Mouse (Mus musculus) spleen, embryonic (tissue): ENCODE results near the gene C1qtnf7.

Experiments
- CTCF ChIA-PET: fragments of 350-600 bp; sonication (Branson Sonifier 250); formaldehyde crosslinking; loops from one replicate; lab custom pipeline; 2022; lab: Charles Lee

The C1qtnf7 gene

GRCm38 (mm10) chr5:43539871-43540270 lies 24.5 kb downstream of the C1qtnf7 start:
- CTCF ChIA-PET, result no interaction called here

- CTCF ChIA-PET, result no interaction called here
Measured at GRCm38 (mm10) chr5:43541492-43541891, 26.2 kb downstream of the C1qtnf7 start.

DNA sequence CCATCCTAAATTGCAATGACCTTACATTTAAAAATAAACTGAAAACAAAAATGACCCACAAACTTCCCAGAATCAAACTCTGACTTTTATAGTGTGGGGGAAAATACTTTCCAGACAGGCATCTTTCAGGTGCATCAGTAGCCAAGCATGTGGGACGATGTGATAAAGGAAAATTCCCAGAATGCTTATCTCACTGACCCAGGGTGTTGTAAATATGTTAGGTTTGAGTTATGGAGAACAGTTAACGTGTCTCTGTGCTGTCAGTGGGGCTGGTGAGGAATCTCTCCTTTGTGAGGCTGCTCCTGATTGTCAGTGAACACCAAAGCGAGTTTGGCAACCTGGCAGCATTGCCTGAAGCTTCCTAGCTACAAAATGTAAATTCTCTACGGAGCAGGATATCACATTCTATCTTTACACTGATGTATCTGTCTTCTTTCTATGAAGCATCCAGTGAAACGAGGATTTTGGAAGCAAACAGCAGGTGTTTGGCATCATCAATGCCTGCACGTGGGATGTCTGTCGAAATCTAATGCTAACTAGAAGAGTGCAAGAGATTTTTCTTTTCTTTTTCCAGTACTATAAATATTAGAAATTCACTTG lies 27.0 kb downstream of the C1qtnf7 start:
- CTCF ChIA-PET, result no interaction called here

- CTCF ChIA-PET, result no interaction called here
Measured at GRCm38 (mm10) chr5:43549951-43550350, 34.6 kb downstream of the C1qtnf7 start.

- CTCF ChIA-PET, result no interaction called here
Measured at GRCm38 (mm10) chr5:43550444-43550843, 35.1 kb downstream of the C1qtnf7 start.

DNA sequence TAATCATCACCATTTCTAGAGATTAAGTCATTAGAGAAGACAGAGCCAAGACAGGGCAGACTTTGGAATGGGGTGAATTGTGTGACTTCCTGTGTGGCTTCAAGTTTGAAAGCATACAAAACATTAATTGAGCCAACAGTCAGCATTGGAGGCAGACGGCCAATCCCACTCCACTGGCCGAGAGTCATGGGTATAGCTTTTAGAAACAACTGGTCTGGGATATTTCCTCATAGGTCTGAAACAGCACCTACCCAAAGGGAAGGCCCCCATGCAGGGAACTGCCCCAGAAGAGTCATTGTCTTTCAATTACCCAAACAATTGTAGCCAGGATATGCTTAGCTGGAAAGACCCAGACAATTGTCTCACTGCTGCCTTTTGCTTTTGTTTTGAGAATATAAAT lies 39.5 kb downstream of the C1qtnf7 start:
- CTCF ChIA-PET, result no interaction called here

- CTCF ChIA-PET, result no interaction called here
Measured at GRCm38 (mm10) chr5:43555406-43555805, 40.1 kb downstream of the C1qtnf7 start.

DNA sequence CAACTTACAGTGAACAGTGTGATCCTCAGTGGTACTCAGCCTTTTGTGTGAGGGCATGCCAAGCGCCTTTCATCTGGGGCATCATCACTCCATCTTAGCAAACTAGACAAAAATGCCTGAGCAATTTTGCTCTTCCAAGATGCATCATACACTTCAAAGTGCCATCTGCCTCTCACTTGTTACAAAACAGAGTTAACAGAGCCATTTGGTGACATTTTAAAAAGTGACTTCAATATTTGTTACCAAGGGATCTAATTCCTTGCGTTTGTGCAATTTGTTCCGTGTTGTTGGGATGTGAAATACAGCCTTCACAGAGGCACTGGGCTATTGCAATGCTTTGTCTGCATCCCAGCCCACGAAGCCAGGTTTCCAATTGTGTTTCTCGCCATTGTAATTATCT lies 42.1 kb downstream of the C1qtnf7 start:
- CTCF ChIA-PET, result no interaction called here

GRCm38 (mm10) chr5:43561639-43562252 lies 46.4 kb downstream of the C1qtnf7 start:
- CTCF ChIA-PET, result no interaction called here

DNA sequence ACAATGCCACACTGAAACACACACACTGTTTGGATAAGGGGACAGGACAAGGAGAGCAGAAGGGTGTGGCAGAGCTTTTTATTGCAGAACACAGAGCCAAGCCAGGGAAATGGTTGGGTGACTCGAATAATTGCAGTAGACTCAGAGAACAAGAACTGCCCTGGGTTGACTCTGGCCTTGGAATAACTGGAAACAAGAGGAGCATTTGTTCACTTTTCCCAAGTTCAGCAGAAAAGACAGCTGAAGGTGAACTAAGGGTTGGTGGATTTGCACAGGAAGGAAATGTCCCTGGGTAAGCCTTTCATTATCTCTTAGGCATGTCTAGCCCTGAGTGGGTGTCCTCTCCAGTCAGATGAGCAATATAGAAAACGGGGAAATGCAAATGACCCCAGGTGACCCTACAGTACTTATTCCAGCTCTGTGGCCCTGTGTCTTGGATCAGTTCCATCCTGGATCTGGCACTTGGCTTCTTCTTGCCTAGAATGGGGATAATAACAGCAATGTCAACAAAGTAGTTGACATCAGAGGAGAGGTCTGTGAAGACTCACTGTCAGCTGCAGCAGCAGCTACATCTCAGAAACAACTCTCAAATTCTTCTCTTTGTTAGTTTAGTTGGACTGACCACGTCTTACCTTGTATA lies 54.5 kb downstream of the C1qtnf7 start:
- CTCF ChIA-PET, result no interaction called here

DNA sequence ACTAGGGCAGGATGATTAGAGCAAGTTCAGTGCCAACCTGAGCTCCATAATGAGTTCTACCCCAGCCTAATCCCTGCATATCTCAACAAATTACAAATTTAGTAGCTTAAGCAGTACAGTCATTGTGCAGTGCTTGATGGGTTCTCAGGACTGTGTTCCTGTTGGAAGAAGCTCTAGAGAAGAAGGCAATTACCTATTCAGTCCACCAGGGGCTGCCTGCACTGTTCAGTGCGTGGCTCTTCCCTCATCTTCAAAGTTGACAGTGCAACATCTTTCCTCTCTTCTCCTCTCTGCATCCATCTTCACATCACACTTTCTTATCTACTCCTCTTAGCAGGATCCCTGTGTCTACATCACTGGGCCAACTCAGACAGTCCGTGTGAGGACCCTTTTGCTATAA lies 67.5 kb downstream of the C1qtnf7 start:
- CTCF ChIA-PET, result no interaction called here

- CTCF ChIA-PET, result no interaction called here
Measured at GRCm38 (mm10) chr5:43583326-43584120, 68.2 kb downstream of the C1qtnf7 start.

GRCm38 (mm10) chr5:43584464-43584863 lies 69.1 kb downstream of the C1qtnf7 start:
- CTCF ChIA-PET, result no interaction called here

DNA sequence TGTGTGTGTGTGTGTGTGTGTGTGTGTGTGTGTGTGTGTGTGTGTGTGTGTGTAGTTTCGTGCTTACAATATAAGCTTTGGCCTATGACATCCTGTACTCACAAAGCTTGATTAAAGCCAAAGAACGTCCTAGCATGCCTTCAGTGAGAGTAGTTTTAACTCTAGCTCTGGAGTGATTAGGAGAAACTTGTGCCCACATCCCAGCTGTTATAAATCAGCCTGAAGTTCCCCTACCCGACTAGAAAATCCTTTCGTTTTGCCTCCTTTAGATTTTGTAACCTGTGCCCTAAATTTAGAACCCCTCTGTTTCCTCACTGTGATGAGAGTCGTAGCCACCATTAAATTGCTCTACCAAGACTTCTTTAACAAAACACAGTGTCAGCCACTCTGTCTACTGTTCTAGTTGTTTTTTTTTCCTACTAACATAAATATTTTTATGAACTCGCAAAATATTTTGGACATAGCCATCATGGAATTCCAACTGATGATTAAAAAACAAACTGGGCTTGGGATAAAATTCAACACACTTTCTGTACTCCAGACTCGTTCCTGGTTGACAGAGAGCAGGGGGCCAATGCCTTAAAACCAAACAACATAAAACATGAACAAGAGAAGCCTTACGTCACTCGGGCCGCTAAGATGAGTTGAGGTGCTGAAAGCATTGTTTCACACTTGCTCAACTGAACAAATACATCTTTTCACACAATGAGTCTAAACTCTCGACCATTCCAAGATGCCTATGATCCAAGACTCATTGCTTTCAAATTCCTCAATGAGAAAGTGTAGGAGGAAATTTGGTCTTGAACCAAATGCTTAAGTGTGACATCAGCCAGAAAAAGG lies 70.3 kb downstream of the C1qtnf7 start:
- CTCF ChIA-PET, result no interaction called here

- CTCF ChIA-PET, result no interaction called here
Measured at GRCm38 (mm10) chr5:43588791-43589439, 73.6 kb downstream of the C1qtnf7 start.

DNA sequence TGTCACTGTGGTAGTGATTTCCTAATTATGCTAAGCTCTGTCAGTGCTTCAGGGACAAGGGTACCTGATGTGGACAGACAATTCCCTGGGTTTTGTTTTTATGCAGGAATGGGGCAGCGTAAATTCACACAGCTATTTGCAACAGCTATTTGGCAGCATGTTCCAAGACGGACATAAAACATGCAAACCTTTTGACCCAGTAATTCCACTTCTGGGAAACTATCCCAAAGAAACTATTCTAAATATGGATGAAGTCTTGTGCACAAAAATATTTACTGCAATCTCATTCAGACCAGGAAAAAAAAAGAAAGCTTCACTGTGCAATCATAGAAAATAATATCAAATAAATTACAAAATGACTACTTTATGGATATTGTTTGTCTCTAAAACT lies 74.1 kb downstream of the C1qtnf7 start:
- CTCF ChIA-PET, result no interaction called here

GRCm38 (mm10) chr5:43590311-43590731 lies 75.0 kb downstream of the C1qtnf7 start:
- CTCF ChIA-PET, result no interaction called here

GRCm38 (mm10) chr5:43601601-43602000 lies 86.3 kb downstream of the C1qtnf7 start:
- CTCF ChIA-PET, result interaction anchor here (0.6 kb wide), 1 partner anchor 522 kb away, joined by 3 read pairs; no protein-coding TSS in a partner anchor

DNA sequence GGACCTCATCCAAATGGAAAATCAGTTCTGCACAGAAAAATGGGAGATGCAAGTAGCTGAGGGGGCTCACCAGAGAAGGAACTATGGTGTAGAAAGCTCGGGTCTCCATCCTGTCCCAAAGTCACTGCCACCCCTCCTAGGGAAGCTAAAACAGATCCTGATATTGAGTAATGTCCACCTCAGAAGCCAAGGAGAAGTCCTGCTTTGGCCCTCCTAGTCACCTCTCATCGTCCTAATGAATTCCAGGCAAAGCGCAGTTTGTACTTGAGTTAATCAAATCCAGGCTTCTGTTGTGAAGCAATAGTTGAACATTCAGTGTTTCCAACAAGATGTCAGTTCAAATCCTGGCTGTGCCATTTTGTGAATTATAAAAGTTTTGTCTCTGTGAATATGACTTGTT lies 87.2 kb downstream of the C1qtnf7 start:
- CTCF ChIA-PET, result no interaction called here

DNA sequence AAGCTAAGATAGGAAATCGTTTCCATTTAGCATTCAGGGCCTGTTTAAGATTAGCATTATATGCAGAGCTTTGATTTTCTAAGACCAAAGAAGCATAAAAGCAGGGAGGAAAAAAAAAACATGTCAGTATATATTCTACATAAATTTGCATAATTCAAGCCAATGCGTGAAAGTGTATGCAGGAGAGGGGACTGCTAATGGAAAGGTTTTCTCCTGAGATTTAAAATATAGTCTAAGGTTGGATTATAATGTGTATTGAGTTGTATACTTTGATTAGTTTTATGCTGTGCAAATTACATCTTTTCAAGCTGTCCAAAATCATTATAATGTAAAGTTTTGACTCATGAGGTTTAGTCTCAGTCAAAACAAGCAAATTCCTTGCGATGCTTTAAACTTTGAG lies 88.2 kb downstream of the C1qtnf7 start:
- CTCF ChIA-PET, result interaction anchor here (0.6 kb wide), 1 partner anchor 829 kb away, joined by 5 read pairs; no protein-coding TSS in a partner anchor

DNA sequence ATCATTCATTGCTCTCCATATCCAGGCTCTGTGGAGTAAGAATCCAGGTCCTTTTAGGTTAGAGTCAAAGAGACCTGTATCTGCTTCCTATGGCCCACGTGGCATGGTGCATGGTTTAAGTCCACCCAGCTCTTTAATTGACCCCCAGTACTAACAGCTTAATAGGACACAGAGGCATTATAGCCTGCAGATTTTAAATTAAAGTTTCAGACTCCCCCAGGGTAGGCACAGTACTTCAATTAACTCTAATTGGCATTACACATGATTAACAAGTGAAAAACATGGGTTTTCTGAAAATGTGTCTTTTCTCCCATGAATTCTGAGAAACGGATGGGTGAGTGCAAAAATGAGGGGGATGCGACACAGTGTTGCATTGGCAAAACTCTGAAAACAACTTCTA lies 92.7 kb downstream of the C1qtnf7 start:
- CTCF ChIA-PET, result no interaction called here
